Mouse (Mus musculus) layer of hippocampus, adult 2 months (tissue): ENCODE results near the gene Igsf9. TPM values are rescaled to one million over a fixed set of nuclear protein-coding genes. Genes with fewer than 3 reads are reported as not detected.

Source experiments
- DNase-seq, 2 experiments: peaks; one replicate each; pipeline ENCODE4 v3.0.0; 2022; ENCODE audit warnings: low spot score in 2 of 2
- H3K27ac ChIP-seq: fragments of 200-600 bp; 2 replicates; pipeline ENCODE4 v1.8.1; 2022
- H3K4me3 ChIP-seq: fragments of 200-600 bp; 2 replicates; pipeline ENCODE4 v1.8.1; 2022; ENCODE audit warnings: mild to moderate bottlenecking
- CTCF ChIP-seq: fragments of 200-600 bp; conservative IDR thresholded peaks from 2 replicates; pipeline ENCODE4 v1.8.1; 2022; ENCODE audit warnings: antibody characterized with exemption, mild to moderate bottlenecking, moderate library complexity
- total RNA-seq, 2 experiments: library from RNA; stranded (reverse); gene quantifications; 2 replicates each; pipeline ENCODE4 v1.2.3; 2021

Igsf9 gene
- total RNA-seq, 2 experiments from 2014 or later: 5.7 to 9.2 TPM

- H3K27ac ChIP-seq: peak overlapping the region; percentile 18; the same call in 1 of the 2 replicates
These were observed 21.8 kb downstream of the Igsf9 start for GRCm38 (mm10) chr1:172503111-172503997.

GRCm38 (mm10) chr1:172504756-172505155, 23.2 kb downstream of the Igsf9 start:
- no peak for TF ChIP-seq CTCF
- Histone ChIP-seq H3K27ac (no peak overlapping the region), H3K4me3 (no peak overlapping the region)
- DNase-seq: no peak

More at GRCm38 (mm10) chr1:172503111-172503997, 21.8 kb downstream of the Igsf9 start:
- TF ChIP-seq CTCF: no peak
- H3K4me3 ChIP-seq: no peak overlapping the region; the same call in 1 of the 2 replicates
- DNase-seq: no peak

GRCm38 (mm10) chr1:172507001-172507400, 25.4 kb downstream of the Igsf9 start:
- no peak for TF ChIP-seq CTCF
- Histone ChIP-seq H3K27ac (no peak overlapping the region), H3K4me3 (no peak overlapping the region)
- no peak for DNase-seq

DNA sequence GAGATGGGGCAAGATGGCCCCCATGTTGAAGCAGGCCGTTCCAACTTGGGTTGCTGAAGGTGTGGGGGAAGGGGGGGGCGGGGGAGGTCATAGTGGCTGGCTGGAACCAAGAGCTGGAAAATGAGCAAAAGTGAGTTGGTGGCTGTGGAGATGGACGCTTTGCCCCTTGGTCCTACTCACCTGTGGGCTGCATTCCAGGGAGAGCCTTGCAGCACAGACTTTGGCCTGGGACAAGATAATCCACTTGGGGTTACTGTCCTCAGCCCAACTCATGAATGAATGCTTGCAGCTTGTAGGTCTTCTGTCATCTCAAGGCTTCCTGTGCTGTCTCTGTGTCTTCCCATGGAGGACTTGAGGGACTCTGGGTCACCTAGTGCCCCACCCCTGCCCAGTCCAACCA, 26.1 kb downstream of the Igsf9 start:
- TF ChIP-seq CTCF: no peak

DNA sequence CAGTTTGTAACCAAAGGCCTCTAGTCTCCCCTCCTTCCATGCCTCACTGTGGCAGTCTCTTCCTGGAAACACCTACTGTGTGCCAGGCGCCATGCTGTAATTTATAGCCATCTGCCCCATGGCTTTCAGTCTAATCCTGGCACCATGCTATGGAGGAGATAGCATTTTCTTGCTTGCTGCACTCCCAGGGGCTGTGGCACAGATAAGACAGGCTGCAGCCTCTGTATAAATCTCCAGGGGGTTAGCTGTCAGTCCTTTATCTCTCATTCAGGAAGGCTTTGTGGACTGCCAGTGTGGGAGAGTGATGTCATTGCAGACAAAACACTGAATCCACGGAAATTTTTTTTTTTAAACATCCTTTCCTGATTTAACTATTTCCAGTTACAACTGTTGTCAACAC, 26.6 kb downstream of the Igsf9 start:
- no peak for TF ChIP-seq CTCF
- no peak for DNase-seq
- Histone ChIP-seq H3K27ac (no peak overlapping the region), H3K4me3 (no peak overlapping the region)

More for the DNA sequence above, 26.1 kb downstream of the Igsf9 start:
- no peak overlapping the region for H3K4me3 ChIP-seq
- H3K27ac ChIP-seq: no peak overlapping the region
- no peak for DNase-seq

DNA sequence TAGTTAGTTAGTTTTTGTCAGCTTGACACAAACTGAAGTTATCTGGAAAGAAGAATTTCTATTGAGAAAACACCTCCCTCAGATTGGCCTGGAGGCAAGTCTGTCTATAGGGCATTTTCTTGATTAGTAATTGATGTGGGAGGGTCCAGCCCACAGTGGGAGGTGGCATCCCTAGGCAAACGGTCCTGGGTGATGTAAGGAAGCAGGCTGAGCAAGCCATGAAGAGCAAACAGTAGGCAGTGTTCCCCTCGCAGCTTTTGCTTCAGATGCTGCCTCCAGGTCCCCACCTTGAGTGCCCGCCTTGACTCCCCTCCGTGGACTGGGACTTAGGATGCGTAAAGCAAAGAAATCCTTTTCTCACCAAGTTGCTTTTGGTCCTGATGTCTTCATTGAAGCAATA, 27.6 kb downstream of the Igsf9 start:
- H3K27ac ChIP-seq: no peak overlapping the region
- TF ChIP-seq CTCF: no peak
- H3K4me3 ChIP-seq: no peak overlapping the region
- DNase-seq: no peak

DNA sequence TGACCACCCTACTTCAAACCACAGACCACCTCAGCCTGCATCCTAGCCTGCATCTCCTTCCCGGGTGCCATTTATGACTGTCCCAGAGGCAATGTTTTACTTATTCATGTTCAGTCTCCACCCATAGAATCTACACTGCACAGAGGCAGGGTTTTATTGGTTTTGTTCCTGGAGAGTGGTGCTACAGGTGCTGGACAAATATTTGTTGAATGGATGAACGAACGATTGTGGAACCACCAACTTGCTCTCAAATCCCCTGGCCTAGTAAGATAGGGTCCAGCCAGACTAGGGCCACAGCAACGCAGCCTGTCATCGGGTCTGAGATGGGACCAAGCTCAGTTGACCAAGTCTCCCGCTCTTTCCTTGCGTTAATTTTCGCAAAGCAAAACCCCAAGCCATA, 28.4 kb downstream of the Igsf9 start:
- DNase-seq: no peak
- no peak for TF ChIP-seq CTCF
- Histone ChIP-seq H3K27ac (no peak overlapping the region), H3K4me3 (no peak overlapping the region)

GRCm38 (mm10) chr1:172510421-172510972, 28.9 kb downstream of the Igsf9 start:
- no peak for TF ChIP-seq CTCF
- no peak overlapping the region for H3K27ac ChIP-seq
- no peak overlapping the region for H3K4me3 ChIP-seq
- DNase-seq: no peak

- H3K4me3 ChIP-seq: peak overlapping the region; percentile 2; the same call in 1 of the 2 replicates
- DNase-seq: no peak
- peak; percentile 56 for TF ChIP-seq CTCF
- H3K27ac ChIP-seq: peak overlapping the region; percentile 70
These were observed 31.4 kb downstream of the Igsf9 start for GRCm38 (mm10) chr1:172512962-172513361.

- TF ChIP-seq CTCF: no peak
- no peak for DNase-seq
- Histone ChIP-seq H3K27ac (peak overlapping the region; percentile 70), H3K4me3 (no peak overlapping the region)
These were observed 32.1 kb downstream of the Igsf9 start for GRCm38 (mm10) chr1:172513525-172514212.

GRCm38 (mm10) chr1:172514213-172514529, 32.6 kb downstream of the Igsf9 start:
- no peak overlapping the region for H3K4me3 ChIP-seq
- DNase-seq: no peak
- no peak for TF ChIP-seq CTCF
- H3K27ac ChIP-seq: peak overlapping the region; percentile 70; the same call in 1 of the 2 replicates

DNA sequence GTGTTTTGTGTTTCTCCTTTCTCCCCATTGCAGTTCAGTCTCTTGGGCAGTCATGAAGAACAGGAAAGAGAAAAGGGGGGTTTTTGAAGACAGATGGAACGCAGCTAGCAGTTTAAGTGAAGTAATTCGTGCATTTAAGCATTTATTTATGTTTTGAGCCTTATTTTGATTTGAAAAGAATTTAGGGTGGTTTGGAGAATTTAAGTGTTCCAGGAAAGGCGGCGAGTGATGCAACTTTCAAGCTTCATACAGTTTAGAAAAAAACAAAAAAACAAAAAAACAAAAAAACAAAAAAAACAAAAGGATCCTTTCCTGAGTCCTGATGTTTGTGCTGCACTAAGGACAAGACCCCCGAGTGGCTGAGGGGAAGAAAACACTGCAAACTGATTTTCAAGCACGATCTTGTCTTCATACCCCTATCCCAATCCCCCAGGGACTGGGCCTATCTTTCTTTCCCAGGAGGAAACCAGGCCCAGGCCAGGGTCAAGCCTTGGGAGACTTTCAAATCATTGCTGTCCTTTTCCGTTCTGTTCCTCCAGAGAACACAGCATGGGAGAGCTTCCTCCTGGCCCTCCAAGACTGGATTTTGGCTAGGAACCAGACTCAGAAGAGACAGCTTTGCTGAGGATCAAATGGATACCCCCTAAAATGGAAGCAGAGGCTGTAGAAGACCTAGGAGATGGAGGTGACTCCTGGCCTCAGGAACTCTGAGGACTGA, 33.1 kb downstream of the Igsf9 start:
- DNase-seq: no peak
- H3K27ac ChIP-seq: peak overlapping the region; percentile 70; the same call in 1 of the 2 replicates
- H3K4me3 ChIP-seq: no peak overlapping the region
- TF ChIP-seq CTCF: no peak

DNA sequence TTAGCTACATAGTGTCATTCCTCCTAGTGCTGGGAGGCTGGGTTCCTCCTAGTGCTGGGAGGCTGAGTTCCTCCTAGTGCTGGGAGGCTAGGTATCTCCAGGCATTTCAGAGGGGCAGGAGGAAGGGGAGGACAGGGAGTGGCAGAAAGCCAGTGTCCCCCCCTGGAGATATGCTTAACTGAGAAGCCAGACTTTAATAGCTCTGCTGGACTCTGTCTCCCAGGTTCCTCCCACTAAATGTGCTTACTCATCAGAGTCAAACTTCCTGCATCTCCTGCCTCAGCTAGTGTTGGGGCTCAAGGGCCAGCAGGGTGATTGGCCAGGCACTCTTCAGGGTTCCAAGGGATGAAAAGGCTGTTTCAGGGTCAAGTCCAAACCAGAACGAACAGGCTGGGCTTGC, 33.8 kb downstream of the Igsf9 start:
- TF ChIP-seq CTCF: no peak
- Histone ChIP-seq H3K4me3 (no peak overlapping the region), H3K27ac (no peak overlapping the region)
- DNase-seq: no peak
